Mouse (Mus musculus) cerebellum, postnatal 10 days (tissue): ENCODE results near the gene Cnst.
"Not testable (repeated sequence)": the region's sequence is repeated elsewhere in the genome, so short reads cannot be mapped to it uniquely, and the experiment has no call there.

Experiments
- DNase-seq, 2 experiments: peaks; one replicate each; pipeline ENCODE4 v3.0.0; 2021; ENCODE audit warnings: mixed read lengths in 2 of 2

The Cnst gene

GRCm38 (mm10) chr1:179604526-179604925, 58.4 kb downstream of the Cnst start:
- DNase-seq = no peak

DNA sequence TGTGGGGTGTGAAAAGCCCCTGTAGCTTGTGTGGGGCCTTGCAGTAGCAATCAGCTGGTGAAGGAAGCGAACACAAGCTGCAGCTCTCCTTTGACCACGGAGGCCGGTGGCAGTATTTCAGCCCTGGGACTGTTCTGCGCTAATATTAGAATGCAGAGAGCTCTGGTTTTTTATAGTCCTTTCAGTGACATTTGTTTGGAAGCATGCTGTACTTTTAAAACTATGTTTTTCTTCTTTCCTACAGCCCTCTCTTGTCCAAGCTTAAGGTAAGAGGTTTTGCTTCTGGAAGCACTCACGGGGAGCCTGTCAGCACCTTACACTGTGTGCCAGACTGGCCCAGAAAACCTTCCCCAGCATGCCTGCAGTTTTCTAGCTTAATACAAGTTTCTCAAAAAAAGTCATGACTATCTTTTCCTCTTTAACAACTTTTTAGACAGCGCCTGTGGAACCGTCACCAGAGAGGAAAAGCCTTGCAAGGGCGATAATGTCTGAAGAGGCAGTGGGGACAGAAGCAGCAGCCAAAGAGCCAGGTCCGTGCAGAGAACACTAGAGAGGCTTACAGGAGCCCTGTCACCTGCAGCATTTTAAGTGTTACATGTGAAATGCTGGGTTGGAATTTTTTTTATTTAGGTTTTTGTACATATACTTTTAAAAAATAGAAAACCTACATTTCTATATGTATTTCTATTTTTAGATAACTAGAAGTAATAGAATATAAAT, 60.0 kb downstream of the Cnst start:
- no peak for DNase-seq

DNA sequence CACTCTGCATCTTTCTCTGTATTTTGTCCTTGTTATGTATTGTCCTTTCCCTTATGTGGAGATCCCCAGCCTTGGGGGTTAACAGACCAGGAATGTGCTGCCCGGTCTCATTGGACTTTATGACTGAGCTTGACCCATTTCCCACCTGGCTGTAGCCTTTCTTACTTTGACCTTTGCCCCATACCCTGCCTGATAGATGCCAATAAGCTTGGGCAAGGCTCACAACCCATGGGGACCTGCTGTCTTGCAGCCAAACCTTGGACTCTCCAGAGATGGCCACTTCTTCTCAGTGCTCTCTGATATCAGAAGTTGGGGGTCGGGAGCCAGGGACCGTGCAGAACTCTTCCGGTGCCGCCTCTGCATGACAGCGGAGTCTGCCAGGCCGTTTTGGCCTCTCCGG, 62.4 kb downstream of the Cnst start:
- DNase-seq = no peak

DNA sequence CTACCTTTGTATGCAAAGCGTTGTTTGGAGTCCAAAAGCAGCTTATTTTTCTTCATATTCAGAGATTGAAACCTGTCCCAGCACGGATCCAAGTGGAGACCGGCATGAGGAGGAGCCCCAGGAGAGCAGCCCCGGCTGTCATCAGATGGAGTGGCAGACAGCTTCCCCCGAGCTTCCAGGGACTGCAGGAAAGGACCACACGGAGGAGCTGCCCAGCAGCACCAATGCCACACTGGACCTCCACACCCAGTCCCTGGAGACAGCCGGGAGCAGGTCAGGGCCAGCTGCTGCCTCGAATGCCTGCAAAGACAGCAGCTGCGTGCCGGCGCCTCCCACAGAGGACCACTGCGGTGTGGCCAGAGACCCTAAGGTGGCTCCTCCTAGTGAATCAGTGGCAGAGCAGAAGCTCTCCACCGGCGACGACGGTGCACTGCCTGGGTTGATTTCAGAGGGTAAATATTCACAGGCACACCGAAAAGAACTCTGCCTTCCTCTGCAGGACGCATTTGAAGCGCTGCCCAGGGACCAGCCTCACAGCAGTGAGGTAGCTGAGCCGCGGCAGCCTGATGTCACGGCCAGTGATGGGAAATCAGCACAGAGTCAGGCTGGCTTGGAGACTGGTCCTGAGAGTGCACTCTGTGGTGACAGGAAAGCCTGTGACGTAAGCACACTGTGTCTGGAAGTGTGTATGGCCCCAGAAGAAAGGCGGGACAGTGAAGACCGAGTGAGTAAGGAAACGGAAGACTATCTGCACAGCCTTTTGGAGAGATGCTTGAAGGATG, 63.7 kb downstream of the Cnst start:
- peak; percentile 65 to 69 for DNase-seq

DNA sequence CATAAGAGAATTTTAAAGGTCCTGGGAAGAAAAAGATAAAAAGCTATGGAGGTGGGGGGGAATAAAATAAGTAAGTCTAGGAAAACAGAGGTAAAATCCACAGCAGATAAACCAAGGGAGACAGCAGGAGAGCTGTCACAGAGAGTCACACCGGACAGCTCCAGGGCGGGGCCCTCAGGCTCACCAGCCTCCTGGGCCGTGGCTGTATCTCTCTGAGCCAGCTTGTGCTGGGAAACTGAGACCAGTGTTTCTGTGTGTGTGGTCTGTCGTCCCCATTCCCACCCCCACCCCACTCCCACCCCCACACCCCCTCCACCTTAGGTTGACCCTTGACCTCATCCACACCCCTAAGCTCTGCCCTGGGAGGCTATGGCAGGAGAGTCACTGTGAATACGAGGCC, 65.0 kb downstream of the Cnst start:
- no peak for DNase-seq

DNA sequence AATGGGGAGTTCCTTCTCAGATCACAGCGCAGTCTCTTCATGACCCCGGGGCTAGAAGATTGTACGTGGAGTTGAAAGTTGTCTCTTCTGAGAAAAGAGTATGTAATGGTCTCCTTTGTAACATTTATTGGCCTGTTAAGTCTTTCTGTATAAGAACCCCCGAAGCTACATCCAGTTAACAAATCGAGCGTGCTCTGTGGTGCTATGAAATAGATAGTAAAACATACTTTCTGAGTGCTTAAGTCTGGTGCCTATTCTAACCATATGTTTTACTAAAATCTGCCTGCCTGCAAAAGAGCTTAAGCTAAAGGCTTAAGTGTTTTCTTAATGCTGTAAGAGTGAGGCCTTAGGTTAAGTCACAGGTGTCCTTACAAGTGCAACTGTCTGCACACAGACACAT, 66.2 kb downstream of the Cnst start:
- no peak for DNase-seq

GRCm38 (mm10) chr1:179612986-179613505, 66.9 kb downstream of the Cnst start:
- DNase-seq = no peak

GRCm38 (mm10) chr1:179617426-179617825, 71.3 kb downstream of the Cnst start:
- no peak for DNase-seq

DNA sequence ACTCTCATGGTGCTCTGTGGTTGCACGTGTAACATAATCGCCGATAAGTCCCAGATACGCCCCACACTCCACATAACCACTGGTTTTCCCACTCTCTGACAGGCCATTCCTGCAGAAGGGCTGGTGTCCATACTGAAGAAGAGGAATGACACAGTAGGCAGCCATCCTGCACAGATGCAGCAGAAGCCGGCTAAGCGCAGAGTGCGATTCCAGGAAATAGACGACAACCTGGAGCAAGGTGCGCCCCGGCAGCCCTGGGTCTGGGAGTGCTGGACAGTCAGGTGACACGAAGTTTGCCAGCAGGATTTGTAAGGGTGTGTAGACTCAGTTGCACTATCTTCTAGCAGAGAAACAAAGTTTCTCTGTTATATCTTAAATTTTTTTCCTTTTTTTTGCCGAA, 76.5 kb downstream of the Cnst start:
- DNase-seq = no peak

DNA sequence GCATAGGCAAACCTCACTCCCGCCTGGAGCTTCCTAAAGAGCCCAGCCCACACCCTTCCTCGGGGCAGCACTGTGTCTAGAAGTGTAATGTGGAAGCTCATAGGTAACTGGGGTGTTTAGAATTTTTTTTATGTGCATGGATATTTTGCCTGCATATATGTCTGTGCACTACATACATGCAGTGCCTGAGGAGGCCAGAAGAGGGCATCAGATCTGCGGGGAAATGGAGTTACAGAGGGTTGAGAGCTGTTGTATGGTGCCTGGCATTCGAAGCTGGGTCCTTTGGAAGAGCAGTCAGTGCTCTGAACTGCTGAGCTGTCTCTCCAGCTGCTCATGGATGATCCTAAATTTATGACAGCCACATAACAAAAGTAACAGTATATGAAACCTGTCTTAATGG, 77.5 kb downstream of the Cnst start:
- peak; percentile 82 to 86 for DNase-seq

DNA sequence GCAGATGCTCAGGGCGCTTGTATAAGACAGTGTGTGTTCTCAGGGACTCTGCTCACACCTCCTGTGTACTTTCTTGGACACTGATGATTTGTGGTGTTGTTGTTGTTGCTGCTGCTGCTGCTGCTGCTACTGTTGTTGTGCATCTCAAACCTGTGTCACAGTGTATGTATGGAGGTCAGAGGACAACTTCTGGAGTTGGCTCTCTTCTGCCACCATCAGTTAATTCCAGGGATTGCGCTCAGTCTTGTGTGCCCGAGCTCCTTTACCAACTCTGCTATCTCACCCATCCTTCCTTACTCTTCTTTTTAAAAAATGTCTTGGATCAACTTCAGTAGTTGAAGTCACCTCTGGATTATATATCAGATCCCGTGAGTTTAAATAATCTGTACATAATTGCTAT, 78.2 kb downstream of the Cnst start:
- peak; percentile 78 to 82 for DNase-seq

GRCm38 (mm10) chr1:179627855-179628254, 81.7 kb downstream of the Cnst start:
- DNase-seq = no peak

DNA sequence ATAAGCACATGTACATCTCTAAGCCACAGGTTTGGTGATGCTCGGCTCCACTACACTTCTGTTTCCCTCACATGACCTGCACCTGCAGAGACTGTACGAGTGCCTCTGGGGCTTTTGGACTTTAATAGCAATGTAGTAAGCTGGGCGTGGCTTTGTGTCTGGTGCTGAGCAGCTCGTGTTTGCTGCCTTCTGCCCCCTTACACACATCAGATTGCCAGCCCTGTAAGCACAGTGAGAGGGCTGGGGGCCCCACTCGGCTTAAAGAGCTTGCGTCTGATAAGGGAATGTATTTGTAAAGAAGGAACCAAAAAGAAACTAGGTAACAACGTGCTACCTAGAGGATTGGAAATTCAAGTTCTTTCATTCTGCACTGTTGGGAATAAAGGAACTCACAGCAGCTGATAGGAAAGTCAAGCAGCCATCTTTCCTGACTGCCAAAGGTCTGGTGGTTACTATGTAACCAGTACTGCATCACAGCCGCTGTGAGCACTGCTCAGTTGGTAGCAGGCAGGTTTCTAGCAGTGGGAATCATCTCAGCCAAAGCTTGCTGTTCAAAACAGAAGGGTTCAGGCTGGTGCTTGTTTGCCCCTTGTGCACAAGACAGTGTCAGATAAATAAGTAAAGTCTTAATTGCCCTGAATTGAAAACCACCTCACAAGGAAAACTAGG, 82.4 kb downstream of the Cnst start:
- DNase-seq = no peak

DNA sequence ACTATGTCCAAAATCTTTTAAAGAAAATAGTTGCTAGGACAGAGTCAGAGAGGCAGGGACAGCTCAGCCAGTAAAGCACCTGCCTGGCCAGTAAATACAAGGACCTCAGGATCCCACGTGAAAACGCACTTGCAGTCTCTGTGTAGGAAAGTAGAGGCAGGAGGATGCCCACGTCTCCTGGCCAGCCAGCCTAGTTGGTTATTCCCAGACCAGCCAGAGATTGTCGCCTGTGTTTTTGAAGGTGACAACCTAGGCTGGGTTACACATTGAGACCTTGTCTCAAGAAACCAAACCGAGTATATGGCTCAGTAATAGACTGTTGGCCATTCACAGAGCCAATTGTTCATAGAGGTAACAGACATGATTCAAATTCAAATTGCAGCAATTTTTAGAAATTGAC, 83.1 kb downstream of the Cnst start:
- no peak for DNase-seq

GRCm38 (mm10) chr1:179632746-179633413, 86.7 kb downstream of the Cnst start:
- no peak for DNase-seq

- DNase-seq = peak; percentile 68 to 77
These were observed 87.2 kb downstream of the Cnst start for GRCm38 (mm10) chr1:179633414-179633752.

- no peak for DNase-seq
These were observed 88.0 kb downstream of the Cnst start for GRCm38 (mm10) chr1:179634159-179634558.

GRCm38 (mm10) chr1:179642726-179643125, 96.6 kb downstream of the Cnst start:
- DNase-seq = no peak

DNA sequence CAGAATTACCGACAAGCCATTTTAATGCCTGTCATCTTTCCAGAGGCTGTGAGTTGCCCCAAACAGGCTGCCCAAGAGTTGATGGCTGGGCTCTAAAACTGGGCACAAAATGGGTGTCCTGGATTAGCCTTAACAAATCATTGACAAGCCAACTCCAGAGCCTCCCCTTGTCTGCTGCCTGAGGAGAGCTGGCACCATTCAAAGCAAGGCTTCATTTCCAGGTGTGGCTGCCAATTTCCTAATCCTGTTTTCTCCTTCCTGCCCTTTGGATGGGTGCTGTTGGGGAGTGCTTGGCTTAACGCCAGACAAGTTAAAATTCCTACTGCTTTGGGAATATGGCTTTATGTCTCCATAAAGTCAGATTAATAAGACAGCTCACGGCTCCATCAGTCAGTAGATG, 98.0 kb downstream of the Cnst start:
- DNase-seq = peak; percentile 63 to 66

GRCm38 (mm10) chr1:179645101-179645979, 99.2 kb downstream of the Cnst start:
- DNase-seq = peak; percentile 87 to 89

DNA sequence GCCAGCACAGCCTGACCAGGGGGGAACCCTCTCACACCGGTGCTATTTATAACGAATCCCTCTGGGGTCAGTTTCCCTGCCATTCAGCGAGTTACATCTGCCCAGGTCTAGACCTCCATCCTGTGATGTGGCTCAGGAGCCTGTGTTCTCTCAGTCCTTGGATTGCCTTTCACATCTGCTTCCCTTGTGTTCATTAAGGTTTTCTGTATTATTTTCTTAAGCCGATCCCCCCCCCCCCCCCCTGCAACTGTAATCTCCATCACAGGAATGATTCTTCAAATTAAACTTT, 99.8 kb downstream of the Cnst start:
- DNase-seq = no peak

GRCm38 (mm10) chr1:179648678-179649077, 102.5 kb downstream of the Cnst start:
- DNase-seq = not testable (repeated sequence)
